In genomic region chr9:116088912-116089311, GRCm38 (mm10) we compare ENCODE assay signal across 10 mouse cellular contexts.
DNase-seq lines count a peak whose midpoint lies in the region; ATAC-seq and TF ChIP-seq lines count a peak whose summit lies in the region.
"Had no signal": no experiment of that assay in that cellular context is flagged by ENCODE, and none has a peak within 500 bp of the region (broad histone marks: within the 10 kb centered on the region; RNA-seq: fewer than 3 reads in every experiment).

No protein-coding gene starts in this region.

- DNase-seq in gastrocnemius, postnatal 14 days, result peak; percentile 26
- no peak for DNase-seq in gastrocnemius, postnatal 25 days
- DNase-seq in right cerebral cortex, postnatal 14 days, result peak; percentile 28
- DNase-seq in right cerebral cortex, adult 18-20 months, result no peak
- peak; percentile 80 for DNase-seq in thymus, postnatal 4 days
- DNase-seq in MN1 (ENCODE audit: low spot score), result no peak

- H3K4me3 ChIP-seq in cortical plate, adult 2 months (ENCODE audit: insufficient read depth, low read length), result no peak overlapping the region
- no peak overlapping the region for H3K4me3 ChIP-seq in forebrain, embryonic 12.5 days (replicated peaks)
- H3K4me3 ChIP-seq: heart, embryonic 13.5 days had no signal

- no peak overlapping the region for H3K27ac ChIP-seq in cortical plate, adult 2 months (ENCODE audit: insufficient read depth, low read length)
- H3K27ac ChIP-seq in forebrain, embryonic 12.5 days, result no peak overlapping the region
- H3K27ac ChIP-seq: heart, embryonic 13.5 days had no signal

- no peaks in the 10 kb centered on the region for H3K9me3 ChIP-seq in forebrain, embryonic 12.5 days
- H3K9me3 ChIP-seq: heart, embryonic 13.5 days had no signal

- no peak for ATAC-seq in forebrain, embryonic 12.5 days (ENCODE audit: low FRiP score)
- ATAC-seq: intestine, embryonic 16.5 days had no signal

- H3K27me3 ChIP-seq in forebrain, embryonic 12.5 days, result no peaks in the 10 kb centered on the region
- H3K27me3 ChIP-seq: heart, embryonic 13.5 days had no signal

- no peak overlapping the region for H3K9ac ChIP-seq in forebrain, embryonic 12.5 days
- H3K9ac ChIP-seq: heart, embryonic 13.5 days had no signal

- WGBS in forebrain, embryonic 12.5 days, result 83% methylated on average over 9 of the region's 9 CpGs

- intact Hi-C loops in gastrocnemius, postnatal 14 days (cut with DNase I; ENCODE audit: low total_unique reads), result no loop called here

- 0 out of 2 replicates have a peak, but pooled peaks have one; percentile 13 for TF ChIP-seq CTCF in cortical plate, adult 2 months (IDR thresholded peaks at IDR 0.05; ENCODE audit: extremely low read depth, insufficient read depth, low read length)

- no peak overlapping the region for H3K4me2 ChIP-seq in forebrain, embryonic 12.5 days
- H3K4me2 ChIP-seq: heart, embryonic 13.5 days had no signal

- no peak for TF ChIP-seq POLR2A in cortical plate, adult 2 months (IDR thresholded peaks at IDR 0.05; ENCODE audit: extremely low read depth, insufficient read depth, low read length)

- H3K36me3 ChIP-seq in forebrain, embryonic 12.5 days (replicated peaks), result no peaks in the 10 kb centered on the region

- H3K4me1 ChIP-seq in cortical plate, adult 2 months (ENCODE audit: control insufficient read depth, insufficient read depth, low read length), result peaks cover 6% of the 10 kb centered on the region
- no peaks in the 10 kb centered on the region for H3K4me1 ChIP-seq in forebrain, embryonic 12.5 days

Comparison
In these comparisons a context has a peak if more than half of its experiments do, and no peak if none do; other contexts are left out.
1. DNase-seq: peak in gastrocnemius, postnatal 14 days (single experiment), right cerebral cortex, postnatal 14 days (single experiment) and thymus, postnatal 4 days (single experiment); none in gastrocnemius, postnatal 25 days (single experiment), right cerebral cortex, adult 18-20 months (single experiment) and MN1 (single experiment).